Mouse (Mus musculus): Measurements from ENCODE around the gene Trpc4ap. TPM values are rescaled to one million over a fixed set of nuclear protein-coding genes. Genes with fewer than 3 reads are reported as not detected.

The Trpc4ap gene
- total and polyA plus RNA-seq, 3 experiments, result 60.4 to 187 (median 161) TPM

DNA sequence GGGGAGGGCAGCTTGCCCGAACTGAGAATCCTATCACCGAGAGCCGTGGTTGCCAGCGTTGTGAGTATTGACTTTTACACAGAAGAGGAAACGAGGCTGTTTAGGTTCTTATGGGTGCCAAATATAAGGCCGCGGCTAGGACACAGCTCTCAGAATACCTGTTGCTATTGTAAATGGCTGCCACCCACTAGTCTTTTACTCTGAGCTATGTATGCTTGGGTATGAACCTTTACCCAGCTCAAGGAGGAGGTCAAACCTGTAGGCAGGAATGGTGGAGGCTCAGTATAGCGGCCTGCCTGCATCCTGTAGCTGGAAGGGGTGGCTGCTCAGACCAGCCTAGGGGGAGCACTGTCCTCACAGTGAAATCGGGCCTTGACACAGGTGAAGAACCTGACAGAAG is 64.1 kb downstream of the Trpc4ap start:
- Histone ChIP-seq H3K27me3 (ENCODE audit: control insufficient read depth in 1 of 2, insufficient read depth in 2 of 2, low read length in 2 of 2) (no peaks in the 10 kb centered on the region), H3K27ac (ENCODE audit: control insufficient read depth, low read depth, low read length) (no peak overlapping the region), H3K79me2 (ENCODE audit: control insufficient read depth, insufficient read depth, low read length, poor library complexity) (no peaks in the 10 kb centered on the region; the same call in 1 of the 2 replicates), H3K36me3 (ENCODE audit: control insufficient read depth in 1 of 2, insufficient read depth in 2 of 2, low read length in 2 of 2) (peaks cover 0 to 6% of the 10 kb centered on the region in 2 experiments; a peak in 2 of 4 replicates), H3K9me3 (replicated peaks; ENCODE audit: insufficient read depth, low read length) (no peaks in the 10 kb centered on the region), H3K4me1 (ENCODE audit: control insufficient read depth in 1 of 2, insufficient read depth in 2 of 2, low read length in 2 of 2) (peaks cover 0 to 12% of the 10 kb centered on the region in 2 experiments; a peak in 2 of 4 replicates), H3K4me3 (ENCODE audit: control insufficient read depth in 1 of 2, insufficient read depth in 1 of 2, low read depth in 2 of 2, low read length in 2 of 2) (no peak overlapping the region), H3K9ac (ENCODE audit: control insufficient read depth, low read depth, low read length, poor library complexity, severe bottlenecking) (no peak overlapping the region)
- TF ChIP-seq TBP (IDR thresholded peaks at IDR 0.05; ENCODE audit: low read depth, low read length), result no peak
- TF ChIP-seq TAL1 (IDR thresholded peaks at IDR 0.05; ENCODE audit: low read length), result no peak
- TF ChIP-seq ELF1 (IDR thresholded peaks at IDR 0.05; ENCODE audit: low read depth, low read length), result no peak
- no peak for TF ChIP-seq HCFC1 (IDR thresholded peaks at IDR 0.05; ENCODE audit: low read depth, low read length)
- no peak for TF ChIP-seq EP300 (IDR thresholded peaks at IDR 0.05; ENCODE audit: low read depth in 1 of 2, low read length in 2 of 2)
- no peak for TF ChIP-seq ZMIZ1 (IDR thresholded peaks at IDR 0.05; ENCODE audit: low read depth, low read length)
- TF ChIP-seq MXI1 (IDR thresholded peaks at IDR 0.05; ENCODE audit: low read depth, low read length), result no peak
- TF ChIP-seq TCF12 (IDR thresholded peaks at IDR 0.05; ENCODE audit: low read depth, low read length), result no peak
- no peak for TF ChIP-seq MYC (IDR thresholded peaks at IDR 0.05; ENCODE audit: low read depth, low read length)
- TF ChIP-seq RCOR1 (IDR thresholded peaks at IDR 0.05; ENCODE audit: low read depth, low read length), result no peak
- no peak for TF ChIP-seq POLR2A (IDR thresholded peaks at IDR 0.05; ENCODE audit: control insufficient read depth in 1 of 2, insufficient read depth in 1 of 2, low read depth in 1 of 2, low read length in 2 of 2, poor library complexity in 1 of 2)
- TF ChIP-seq NRF1 (IDR thresholded peaks at IDR 0.05; ENCODE audit: insufficient read depth, low read depth, low read length, poor library complexity, severe bottlenecking), result no peak
- no peak for TF ChIP-seq POLR2AphosphoS2 (IDR thresholded peaks at IDR 0.05; ENCODE audit: low read length)
- TF ChIP-seq POLR2AphosphoS5 (IDR thresholded peaks at IDR 0.05; ENCODE audit: borderline replicate concordance, low read depth, low read length), result no peak
- no peak for DNase-seq (ENCODE audit: low read depth, low spot score)

DNA sequence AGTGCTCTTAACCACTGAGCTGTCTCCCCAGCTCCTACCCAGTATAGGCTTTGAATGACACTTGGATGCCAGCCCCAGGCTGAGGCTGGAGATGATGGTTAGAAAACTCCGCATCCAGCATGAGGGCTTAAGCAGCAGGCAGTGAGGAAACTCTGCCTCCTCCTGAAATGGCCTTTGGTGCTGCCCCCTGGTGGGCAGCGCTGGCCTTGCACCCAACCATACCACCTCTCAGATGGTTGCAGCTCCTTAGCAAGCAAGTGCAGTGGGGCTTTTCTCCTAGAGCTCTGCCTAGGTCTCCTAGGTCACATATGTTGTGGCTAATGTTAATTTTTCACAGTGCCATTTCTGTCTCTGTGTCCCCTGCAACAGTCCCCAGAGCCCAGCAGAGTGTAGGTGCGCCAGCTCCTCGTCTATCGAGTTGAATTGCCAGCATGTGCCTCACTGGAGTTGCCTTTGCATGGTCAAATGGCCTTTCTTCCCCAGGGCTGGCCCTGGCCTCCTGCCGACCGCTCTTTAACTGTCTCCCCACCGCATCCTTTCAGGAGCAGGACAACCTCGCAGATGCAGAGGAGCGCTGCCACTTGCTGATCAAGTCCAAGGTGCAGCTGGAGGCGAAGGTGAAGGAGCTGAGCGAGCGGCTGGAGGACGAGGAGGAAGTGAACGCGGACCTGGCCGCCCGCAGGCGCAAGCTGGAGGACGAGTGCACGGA is 65.0 kb downstream of the Trpc4ap start:
- H3K36me3 ChIP-seq (ENCODE audit: control insufficient read depth in 1 of 2, insufficient read depth in 2 of 2, low read length in 2 of 2), result peaks cover 0 to 6% of the 10 kb centered on the region in 2 experiments; a peak in 2 of 4 replicates
- DNase-seq (ENCODE audit: low read depth, low spot score), result peak; percentile 86
- H3K4me3 ChIP-seq (ENCODE audit: control insufficient read depth in 1 of 2, insufficient read depth in 1 of 2, low read depth in 2 of 2, low read length in 2 of 2), result no peak overlapping the region
- no peak overlapping the region for H3K27ac ChIP-seq (ENCODE audit: control insufficient read depth, low read depth, low read length)
- no peaks in the 10 kb centered on the region for H3K27me3 ChIP-seq (ENCODE audit: control insufficient read depth in 1 of 2, insufficient read depth in 2 of 2, low read length in 2 of 2)
- peaks cover 0 to 12% of the 10 kb centered on the region in 2 experiments; a peak in 2 of 4 replicates for H3K4me1 ChIP-seq (ENCODE audit: control insufficient read depth in 1 of 2, insufficient read depth in 2 of 2, low read length in 2 of 2)
- TF ChIP-seq MAFK (IDR thresholded peaks at IDR 0.05; ENCODE audit: borderline replicate concordance, low read depth, low read length), result no peak
- TF ChIP-seq RAD21 (IDR thresholded peaks at IDR 0.05; ENCODE audit: low read depth, low read length), result peak; percentile 63
- TF ChIP-seq CTCF (IDR thresholded peaks at IDR 0.05 in 2 of 3, conservative IDR thresholded peaks at IDR 0.05 in 1 of 3; ENCODE audit: control insufficient read depth in 1 of 3, insufficient read depth in 1 of 3, low read depth in 2 of 3, low read length in 3 of 3, poor library complexity in 1 of 3, severe bottlenecking in 1 of 3), result peak; percentile 97 to 99 (median 97)
- TF ChIP-seq CHD1 (IDR thresholded peaks at IDR 0.05; ENCODE audit: low read depth, low read length), result no peak
- peak; percentile 96 for TF ChIP-seq SMC3 (IDR thresholded peaks at IDR 0.05; ENCODE audit: low read depth, low read length)
- peak; percentile 15; the same call in 1 of the 2 replicates for TF ChIP-seq MAX (IDR thresholded peaks at IDR 0.05; ENCODE audit: low read length)
- 0 out of 2 replicates have a peak, but pooled peaks have one; percentile 58 for TF ChIP-seq MYC (IDR thresholded peaks at IDR 0.05; ENCODE audit: low read depth, low read length)
- peak; percentile 57 for TF ChIP-seq ZC3H11A (IDR thresholded peaks at IDR 0.05; ENCODE audit: low read depth, low read length)
- no peaks in the 10 kb centered on the region; the same call in 1 of the 2 replicates for H3K79me2 ChIP-seq (ENCODE audit: control insufficient read depth, insufficient read depth, low read length, poor library complexity)
- no peak overlapping the region for H3K9ac ChIP-seq (ENCODE audit: control insufficient read depth, low read depth, low read length, poor library complexity, severe bottlenecking)
- H3K9me3 ChIP-seq (replicated peaks; ENCODE audit: insufficient read depth, low read length), result no peaks in the 10 kb centered on the region
